Mouse (Mus musculus): ENCODE results near the gene Coil. TPM values are rescaled to one million over a fixed set of nuclear protein-coding genes. Genes with fewer than 3 reads are reported as not detected.

Gene Coil
- total RNA-seq (2021) (1 to 10 TPM; 4.8 TPM), polyA plus RNA-seq (2012; rRNA removed) (2.8 and 4.7 TPM in 2 replicates)
- long read RNA-seq, transcript Coil-201 (7 exons, 2,607 nt), result major isoform, 6 of 7 reads
- long read RNA-seq, partial matches to known transcripts, result 0 of 7 reads
- long read RNA-seq, other reads (novel, unspliced or antisense), result 1 of 7 reads

DNA sequence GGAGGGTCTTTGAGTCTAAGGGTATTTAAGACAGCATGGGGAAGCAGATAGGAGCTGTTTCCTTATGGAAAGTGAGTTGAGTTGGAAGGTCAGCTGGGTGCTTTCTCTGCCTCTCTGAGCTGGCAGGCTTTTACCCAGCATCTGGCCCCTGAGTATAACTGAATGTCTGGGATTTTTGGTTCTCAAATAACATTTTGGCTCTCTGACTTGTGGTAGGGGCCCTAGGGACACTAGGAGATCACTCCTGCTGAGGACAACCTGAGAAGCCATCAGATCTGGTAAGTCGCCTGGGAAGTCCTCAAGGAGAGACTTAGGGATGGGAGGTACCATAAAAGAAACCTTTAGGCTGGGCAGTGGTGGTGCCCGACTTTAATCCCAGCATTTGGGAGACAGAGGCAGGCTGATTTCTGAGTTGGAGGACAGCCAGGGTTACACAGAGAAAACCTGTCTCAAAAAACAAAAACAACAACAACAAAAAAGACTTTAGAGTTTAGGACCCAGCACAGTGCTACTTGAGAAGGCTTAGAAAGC lies at the start of gene Coil:
TSS of gene Coil (plus strand) at position 51 of the 531 bp plus-strand sequence.
- Histone ChIP-seq H3K4me1 (ENCODE audit: control insufficient read depth, insufficient read depth, low read length) (peaks cover 4% of the 10 kb centered on the region), H3K79me2 (replicated peaks; ENCODE audit: control insufficient read depth, insufficient read depth, low read length) (no peaks in the 10 kb centered on the region), H3K36me3 (ENCODE audit: control insufficient read depth, insufficient read depth, low read length) (no peaks in the 10 kb centered on the region), H3K27me3 (ENCODE audit: control insufficient read depth, insufficient read depth, low read length) (no peaks in the 10 kb centered on the region), H3K27ac (no peak within 1 kb of the TSS), H3K9ac (ENCODE audit: low read depth, low read length) (no peak within 1 kb of the TSS), H3K4me3 (no peak within 1 kb of the TSS)
- intact Hi-C loops (cut with DNase I), result no loop called here
- TF ChIP-seq CTCF (IDR thresholded peaks at IDR 0.05) (no peak), POLR2A (IDR thresholded peaks at IDR 0.05; ENCODE audit: insufficient read depth, low read depth, low read length) (no peak), EP300 (IDR thresholded peaks at IDR 0.05; ENCODE audit: insufficient read depth, low read depth, low read length) (no peak)
- 28% methylated on average over 2 of the region's 2 CpGs for WGBS
- DNase-seq, result no peak

DNA sequence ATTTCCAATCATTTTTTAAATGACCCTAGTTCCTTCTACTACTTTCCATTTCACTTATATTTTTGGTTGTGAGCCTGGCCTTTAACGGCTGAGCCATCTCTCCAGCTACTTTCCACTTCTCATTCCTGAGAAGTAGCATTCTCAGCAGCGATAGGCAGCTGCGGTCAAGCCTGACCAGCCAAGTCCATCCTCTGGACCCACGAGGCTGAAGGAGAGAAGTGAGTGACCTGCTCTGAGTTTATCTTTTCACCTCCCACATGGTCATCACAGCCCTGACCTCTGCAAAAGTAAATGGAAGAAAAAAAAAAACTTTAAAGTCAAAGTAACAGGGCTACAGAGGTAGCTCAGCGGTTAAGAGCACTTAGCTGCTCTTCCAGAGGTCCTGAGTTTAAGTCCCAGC lies 43.5 kb upstream of the Coil start:
- TF ChIP-seq EP300 (IDR thresholded peaks at IDR 0.05; ENCODE audit: insufficient read depth, low read depth, low read length), result no peak
- no peak for TF ChIP-seq CTCF (IDR thresholded peaks at IDR 0.05)
- TF ChIP-seq POLR2A (IDR thresholded peaks at IDR 0.05; ENCODE audit: insufficient read depth, low read depth, low read length), result no peak
- Histone ChIP-seq H3K79me2 (replicated peaks; ENCODE audit: control insufficient read depth, insufficient read depth, low read length) (no peaks in the 10 kb centered on the region), H3K4me1 (ENCODE audit: control insufficient read depth, insufficient read depth, low read length) (no peaks in the 10 kb centered on the region), H3K27ac (no peak overlapping the region), H3K4me3 (no peak overlapping the region), H3K27me3 (ENCODE audit: control insufficient read depth, insufficient read depth, low read length) (no peaks in the 10 kb centered on the region), H3K36me3 (ENCODE audit: control insufficient read depth, insufficient read depth, low read length) (no peaks in the 10 kb centered on the region), H3K9ac (ENCODE audit: low read depth, low read length) (no peak overlapping the region)
- intact Hi-C loops (cut with DNase I), result no loop called here
- no peak for DNase-seq
- WGBS, result 79% methylated on average over 5 of the region's 5 CpGs

DNA sequence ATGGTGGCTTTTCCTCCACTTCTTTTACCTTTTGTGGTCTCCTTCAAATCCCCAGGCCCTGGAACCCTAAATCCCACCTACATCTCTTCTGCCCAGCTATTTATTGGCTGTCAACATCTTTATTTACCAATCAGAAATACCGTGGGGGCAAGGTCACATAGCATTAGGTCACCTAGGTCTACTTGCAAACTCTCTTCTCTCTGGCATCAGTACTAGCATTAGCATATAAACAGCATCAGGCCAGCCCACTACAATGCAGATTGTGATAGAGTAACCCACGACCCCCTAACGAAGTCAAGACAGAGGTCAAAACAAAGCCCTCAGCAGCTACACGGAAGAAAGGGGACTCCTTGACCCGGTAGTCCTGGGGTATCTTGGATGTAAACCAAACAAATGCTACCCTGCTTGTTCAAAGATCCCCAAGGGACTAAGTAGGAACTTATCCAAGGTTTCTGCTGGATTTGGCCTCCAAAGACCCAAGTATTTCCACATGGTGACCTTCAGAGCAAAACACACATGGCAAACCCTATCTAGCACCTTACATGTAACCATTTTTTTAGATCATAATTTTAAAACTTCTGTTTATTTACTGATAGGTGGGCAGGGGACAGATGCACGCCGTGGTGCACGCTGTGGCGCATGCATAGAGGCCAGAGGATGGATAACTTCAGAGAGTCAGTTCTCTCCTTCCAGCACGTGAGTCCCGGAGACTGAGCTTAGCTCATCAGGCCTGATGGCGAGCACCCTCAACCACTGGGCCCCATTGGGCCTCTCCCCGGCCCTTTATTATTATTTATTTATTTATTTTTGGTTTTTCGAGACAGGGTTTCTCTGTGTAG lies 38.1 kb upstream of the Coil start:
- Histone ChIP-seq H3K9ac (ENCODE audit: low read depth, low read length) (no peak overlapping the region), H3K79me2 (replicated peaks; ENCODE audit: control insufficient read depth, insufficient read depth, low read length) (no peaks in the 10 kb centered on the region), H3K27me3 (ENCODE audit: control insufficient read depth, insufficient read depth, low read length) (no peaks in the 10 kb centered on the region), H3K36me3 (ENCODE audit: control insufficient read depth, insufficient read depth, low read length) (no peaks in the 10 kb centered on the region), H3K27ac (no peak overlapping the region), H3K4me1 (ENCODE audit: control insufficient read depth, insufficient read depth, low read length) (no peaks in the 10 kb centered on the region), H3K4me3 (no peak overlapping the region)
- WGBS, result 82% methylated on average over 14 of the region's 14 CpGs
- no peak for DNase-seq
- intact Hi-C loops (cut with DNase I), result no loop called here
- TF ChIP-seq EP300 (IDR thresholded peaks at IDR 0.05; ENCODE audit: insufficient read depth, low read depth, low read length) (no peak), POLR2A (IDR thresholded peaks at IDR 0.05; ENCODE audit: insufficient read depth, low read depth, low read length) (no peak), CTCF (IDR thresholded peaks at IDR 0.05) (no peak)

DNA sequence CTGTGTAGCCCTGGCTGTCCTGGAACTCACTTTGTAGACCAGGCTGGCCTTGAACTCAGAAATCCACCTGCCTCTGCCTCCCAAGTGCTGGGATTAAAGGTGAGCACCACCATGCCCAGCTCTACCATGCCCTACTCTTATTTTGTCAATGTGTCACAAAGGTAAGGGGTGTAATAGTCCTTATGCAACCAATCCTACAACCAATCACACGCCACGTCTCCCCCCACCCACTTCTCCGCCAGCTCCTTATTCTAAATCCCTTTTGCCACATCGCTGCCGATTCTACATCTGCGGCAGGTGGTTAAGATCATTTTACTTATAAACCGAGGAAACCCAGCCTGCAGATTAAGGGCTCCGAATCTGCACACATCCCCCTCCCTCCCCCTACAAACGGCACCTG lies 37.0 kb upstream of the Coil start:
- Histone ChIP-seq H3K36me3 (ENCODE audit: control insufficient read depth, insufficient read depth, low read length) (no peaks in the 10 kb centered on the region), H3K27ac (no peak overlapping the region), H3K27me3 (ENCODE audit: control insufficient read depth, insufficient read depth, low read length) (no peaks in the 10 kb centered on the region), H3K79me2 (replicated peaks; ENCODE audit: control insufficient read depth, insufficient read depth, low read length) (no peaks in the 10 kb centered on the region), H3K4me1 (ENCODE audit: control insufficient read depth, insufficient read depth, low read length) (no peaks in the 10 kb centered on the region), H3K4me3 (no peak overlapping the region), H3K9ac (ENCODE audit: low read depth, low read length) (no peak overlapping the region)
- intact Hi-C loops (cut with DNase I), result no loop called here
- TF ChIP-seq POLR2A (IDR thresholded peaks at IDR 0.05; ENCODE audit: insufficient read depth, low read depth, low read length) (no peak), CTCF (IDR thresholded peaks at IDR 0.05) (no peak), EP300 (IDR thresholded peaks at IDR 0.05; ENCODE audit: insufficient read depth, low read depth, low read length) (no peak)
- WGBS, result 94% methylated on average over 9 of the region's 9 CpGs
- no peak for DNase-seq

DNA sequence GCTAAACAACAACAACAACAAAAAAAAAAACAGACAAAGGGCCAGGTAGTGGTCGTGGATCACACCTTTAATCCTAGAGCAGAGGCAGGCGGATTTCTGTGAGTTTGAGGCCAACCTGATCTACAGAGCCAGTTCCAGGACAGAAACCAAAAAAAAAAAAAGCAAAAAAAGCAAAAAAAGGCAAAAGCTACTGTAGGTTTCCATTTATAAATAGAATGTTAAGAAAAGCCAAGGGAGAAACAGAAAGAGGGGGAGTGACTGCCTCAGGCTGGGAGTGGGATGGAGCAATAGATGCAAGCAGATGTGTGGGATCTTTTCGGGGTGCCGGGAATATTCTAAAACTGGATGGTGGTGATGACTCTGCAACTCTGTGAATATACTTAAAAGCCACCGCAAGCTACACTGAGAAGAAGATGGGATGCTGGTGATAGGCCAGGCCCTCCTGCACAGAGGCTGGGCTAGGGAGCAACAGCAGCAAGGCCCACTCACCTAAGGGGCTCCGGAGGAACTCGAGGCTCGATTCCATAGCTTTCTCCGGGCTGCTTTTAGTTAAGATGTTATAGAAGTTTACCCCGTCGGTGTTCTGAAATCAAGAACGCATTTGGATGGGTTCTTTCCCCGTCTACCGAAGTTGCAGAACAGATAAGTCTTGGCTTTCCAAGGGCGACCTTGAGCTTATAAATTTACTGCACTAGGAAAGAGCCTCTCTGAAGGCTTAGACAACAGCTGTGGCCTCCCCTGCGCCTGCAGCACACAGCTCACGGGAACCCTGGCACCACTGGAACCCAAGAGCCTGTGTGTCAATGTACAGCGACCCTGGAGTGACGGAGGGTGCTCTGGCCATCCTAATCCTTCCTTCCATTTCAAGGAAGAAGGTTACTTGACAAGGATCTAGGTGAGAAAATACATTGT lies 35.7 kb upstream of the Coil start:
- Histone ChIP-seq H3K36me3 (ENCODE audit: control insufficient read depth, insufficient read depth, low read length) (no peaks in the 10 kb centered on the region), H3K27me3 (ENCODE audit: control insufficient read depth, insufficient read depth, low read length) (no peaks in the 10 kb centered on the region), H3K4me1 (ENCODE audit: control insufficient read depth, insufficient read depth, low read length) (no peaks in the 10 kb centered on the region), H3K9ac (ENCODE audit: low read depth, low read length) (no peak overlapping the region), H3K79me2 (replicated peaks; ENCODE audit: control insufficient read depth, insufficient read depth, low read length) (no peaks in the 10 kb centered on the region), H3K4me3 (no peak overlapping the region), H3K27ac (no peak overlapping the region)
- WGBS, result 94% methylated on average over 19 of the region's 19 CpGs
- no peak for TF ChIP-seq CTCF (IDR thresholded peaks at IDR 0.05)
- TF ChIP-seq EP300 (IDR thresholded peaks at IDR 0.05; ENCODE audit: insufficient read depth, low read depth, low read length), result no peak
- TF ChIP-seq POLR2A (IDR thresholded peaks at IDR 0.05; ENCODE audit: insufficient read depth, low read depth, low read length), result no peak
- intact Hi-C loops (cut with DNase I), result no loop called here
- no peak for DNase-seq

Measured in heart, adult 2 months (tissue).